Mouse (Mus musculus): ENCODE results near the gene Erg28. TPM values are rescaled to one million over a fixed set of nuclear protein-coding genes. Genes with fewer than 3 reads are reported as not detected.

The Erg28 gene
- polyA plus RNA-seq, 1 experiment from 2014 or later = 125 TPM

GRCm38 (mm10) chr12:85767750-85768149 is 56.6 kb downstream of the Erg28 start:
- H3K4me3 ChIP-seq = no peak overlapping the region

GRCm38 (mm10) chr12:85766287-85766686 is 58.1 kb downstream of the Erg28 start:
- no peaks in the 10 kb centered on the region for H3K9me3 ChIP-seq
- H3K27ac ChIP-seq = no peak overlapping the region
- no peak overlapping the region for H3K4me2 ChIP-seq
- H3K4me1 ChIP-seq = no peaks in the 10 kb centered on the region
- H3K36me3 ChIP-seq = no peaks in the 10 kb centered on the region
- H3K27me3 ChIP-seq = no peaks in the 10 kb centered on the region
- WGBS = 67% methylated on average over 3 of the region's 3 CpGs
- H3K4me3 ChIP-seq = no peak overlapping the region
- ATAC-seq (ENCODE audit: insufficient number of reproducible peaks, low FRiP score, low TSS enrichment, low read depth) = no peak
- H3K9ac ChIP-seq = no peak overlapping the region

More at GRCm38 (mm10) chr12:85767750-85768149, 56.6 kb downstream of the Erg28 start:
- no peaks in the 10 kb centered on the region for H3K9me3 ChIP-seq
- H3K27me3 ChIP-seq = no peaks in the 10 kb centered on the region
- H3K27ac ChIP-seq = no peak overlapping the region
- no peaks in the 10 kb centered on the region for H3K36me3 ChIP-seq
- WGBS = 47% methylated on average over 4 of the region's 4 CpGs
- H3K9ac ChIP-seq = no peak overlapping the region
- H3K4me2 ChIP-seq = no peak overlapping the region
- no peaks in the 10 kb centered on the region for H3K4me1 ChIP-seq
- no peak for ATAC-seq (ENCODE audit: insufficient number of reproducible peaks, low FRiP score, low TSS enrichment, low read depth)

Other genes starting within 250 kb of the Erg28 start
- 0.99 and 1.5 TPM in 2 replicates for gene Jdp2, start 225.5 kb downstream of the Erg28 start, polyA plus RNA-seq (2015; fragmentation: Nextera tagmentation; extraction: Ambion mirVana)
- 4.1 and 5.9 TPM in 2 replicates for gene Batf, start 137.9 kb downstream of the Erg28 start, polyA plus RNA-seq (2015; fragmentation: Nextera tagmentation; extraction: Ambion mirVana)
- 3.2 and 3.8 TPM in 2 replicates for gene Flvcr2, start 78.0 kb downstream of the Erg28 start, polyA plus RNA-seq (2015; fragmentation: Nextera tagmentation; extraction: Ambion mirVana)
- gene Ttll5, start 109 bp upstream of the Erg28 start, polyA plus RNA-seq (2015; fragmentation: Nextera tagmentation; extraction: Ambion mirVana) = 12.9 and 13.0 TPM in 2 replicates

All from limb, embryonic 15.5 days (tissue).